ENCODE assay signal across 14 mouse cellular contexts in genomic region chr13:108774981-108775380, GRCm38 (mm10).
A peak's percentile ranks its signal among the peaks of the same experiment; 100 is the strongest.
DNase-seq lines count a peak whose midpoint lies in the region; ATAC-seq lines count a peak whose summit lies in the region.
"Had no signal": no experiment of that assay in that cellular context is flagged by ENCODE, and none has a peak within 500 bp of the region (broad histone marks: within the 10 kb centered on the region; RNA-seq: fewer than 3 reads in every experiment).

No protein-coding gene starts in this region.

- 80% methylated on average over 1 of the region's 1 CpGs for WGBS in heart, embryonic 12.5 days
- WGBS in midbrain, embryonic 14.5 days, result 79% methylated on average over 1 of the region's 1 CpGs
- WGBS in forebrain, embryonic 13.5 days, result 87% methylated on average over 1 of the region's 1 CpGs

- H3K27me3 ChIP-seq in heart, embryonic 12.5 days (replicated peaks), result no peaks in the 10 kb centered on the region
- no peaks in the 10 kb centered on the region for H3K27me3 ChIP-seq in midbrain, embryonic 14.5 days (ENCODE audit: control insufficient read depth, insufficient read depth, low read length)
- no peaks in the 10 kb centered on the region for H3K27me3 ChIP-seq in forebrain, embryonic 13.5 days
- H3K27me3 ChIP-seq: intestine, embryonic 15.5 days; limb, embryonic 13.5 days had no signal

- no peak overlapping the region for H3K9ac ChIP-seq in heart, embryonic 12.5 days
- H3K9ac ChIP-seq in midbrain, embryonic 14.5 days (replicated peaks; ENCODE audit: low read length), result no peak overlapping the region
- H3K9ac ChIP-seq in forebrain, embryonic 13.5 days, result no peak overlapping the region
- H3K9ac ChIP-seq: intestine, embryonic 15.5 days; limb, embryonic 13.5 days had no signal

- H3K4me3 ChIP-seq in heart, embryonic 12.5 days, result no peak overlapping the region
- H3K4me3 ChIP-seq in midbrain, embryonic 14.5 days (replicated peaks; ENCODE audit: low read depth, low read length), result no peak overlapping the region
- no peak overlapping the region for H3K4me3 ChIP-seq in forebrain, embryonic 13.5 days
- H3K4me3 ChIP-seq: forebrain, embryonic 10.5 days; intestine, embryonic 15.5 days; limb, embryonic 13.5 days had no signal

- H3K36me3 ChIP-seq in heart, embryonic 12.5 days, result no peaks in the 10 kb centered on the region
- H3K36me3 ChIP-seq in midbrain, embryonic 14.5 days (ENCODE audit: control insufficient read depth, insufficient read depth, low read length), result no peaks in the 10 kb centered on the region
- H3K36me3 ChIP-seq in forebrain, embryonic 13.5 days (ENCODE audit: poor library complexity, severe bottlenecking), result no peaks in the 10 kb centered on the region
- H3K36me3 ChIP-seq: forebrain, embryonic 10.5 days; intestine, embryonic 15.5 days; limb, embryonic 13.5 days had no signal

- H3K4me1 ChIP-seq in heart, embryonic 12.5 days (replicated peaks), result peaks cover 9% of the 10 kb centered on the region; the same call in 1 of the 2 replicates
- peaks cover 5% of the 10 kb centered on the region; the same call in 1 of the 2 replicates for H3K4me1 ChIP-seq in midbrain, embryonic 14.5 days (ENCODE audit: control insufficient read depth, insufficient read depth, low read length)
- H3K4me1 ChIP-seq in forebrain, embryonic 13.5 days, result no peaks in the 10 kb centered on the region
- H3K4me1 ChIP-seq: forebrain, embryonic 10.5 days; limb, embryonic 13.5 days had no signal

- 0 out of 2 replicates have a peak, but pooled peaks have one; percentile 25 for ATAC-seq in heart, embryonic 12.5 days (ENCODE audit: insufficient number of reproducible peaks, low FRiP score)
- ATAC-seq in common myeloid progenitor, adult 5-6 weeks (replicated peaks; ENCODE audit: low read depth, poor library complexity, severe bottlenecking), result peak; percentile 93
- no peak for ATAC-seq in midbrain, embryonic 14.5 days (ENCODE audit: low FRiP score, low TSS enrichment)
- no peak for ATAC-seq in forebrain, embryonic 13.5 days
- ATAC-seq: intestine, embryonic 15.5 days had no signal

- H3K9me3 ChIP-seq in heart, embryonic 12.5 days (replicated peaks), result no peaks in the 10 kb centered on the region
- H3K9me3 ChIP-seq in midbrain, embryonic 14.5 days (ENCODE audit: control insufficient read depth, low read length), result no peaks in the 10 kb centered on the region
- no peaks in the 10 kb centered on the region for H3K9me3 ChIP-seq in forebrain, embryonic 13.5 days (replicated peaks)
- H3K9me3 ChIP-seq: forebrain, embryonic 10.5 days; intestine, embryonic 15.5 days; limb, embryonic 13.5 days had no signal

- no peak overlapping the region for H3K4me2 ChIP-seq in heart, embryonic 12.5 days
- no peak overlapping the region for H3K4me2 ChIP-seq in midbrain, embryonic 14.5 days (ENCODE audit: low read length)
- H3K4me2 ChIP-seq in forebrain, embryonic 13.5 days, result no peak overlapping the region
- H3K4me2 ChIP-seq: intestine, embryonic 15.5 days; limb, embryonic 13.5 days had no signal

- no peak for DNase-seq in heart, postnatal 4 days
- peak; percentile 35 to 48 for DNase-seq in lung, postnatal 4 days
- DNase-seq in thymus, postnatal 10 days (ENCODE audit: low spot score in 2 of 2), result peak; percentile 3 to 5
- DNase-seq in midbrain, embryonic 14.5 days, result no peak
- no peak for DNase-seq in cerebellum, adult 18-20 months
- DNase-seq: cerebellum, postnatal 10 days; right cerebral cortex, postnatal 14 days had no signal

- H3K27ac ChIP-seq in heart, embryonic 12.5 days (ENCODE audit: poor library complexity, severe bottlenecking), result no peak overlapping the region
- H3K27ac ChIP-seq in midbrain, embryonic 14.5 days (replicated peaks; ENCODE audit: low read depth, low read length), result no peak overlapping the region
- H3K27ac ChIP-seq in forebrain, embryonic 13.5 days, result no peak overlapping the region
- H3K27ac ChIP-seq: forebrain, embryonic 10.5 days; intestine, embryonic 15.5 days; kidney, postnatal 0 days; limb, embryonic 13.5 days had no signal

Comparison
In these comparisons a context has a peak if more than half of its experiments do, and no peak if none do; other contexts are left out.
1. ATAC-seq: peak in heart, embryonic 12.5 days (single experiment) and common myeloid progenitor, adult 5-6 weeks (single experiment); none in midbrain, embryonic 14.5 days (single experiment) and forebrain, embryonic 13.5 days (single experiment).
2. DNase-seq: peak in lung, postnatal 4 days (2 of 2) and thymus, postnatal 10 days (2 of 2); none in heart, postnatal 4 days (single experiment), midbrain, embryonic 14.5 days (single experiment) and cerebellum, adult 18-20 months (0 of 2).